Mouse (Mus musculus) midbrain, embryonic 11.5 days (tissue): ENCODE results near the gene Nr2f6. TPM values are rescaled to one million over a fixed set of nuclear protein-coding genes. Genes with fewer than 3 reads are reported as not detected.

Experiments
- ATAC-seq: fragments of 200-750 bp; cut with Nextera tagmentation; 2 replicates; pipeline ENCODE4 v1.8.0; 2017; ENCODE audit warnings: moderate TSS enrichment, moderate library complexity; ENCODE audit not compliant: low FRiP score
- DNase-seq: peaks from one replicate; pipeline ENCODE4 v3.0.0; 2015; ENCODE audit warnings: low spot score; ENCODE audit errors: missing footprints
- H3K27ac ChIP-seq: fragments of 300-500 bp; sonication (generic); 2 replicates; pipeline ENCODE4 v1.5.1; 2014; ENCODE audit warnings: low read depth, low read length
- H3K27me3 ChIP-seq: fragments of 300-500 bp; sonication (generic); 2 replicates; pipeline ENCODE4 v1.6.1; 2014; ENCODE audit warnings: mild to moderate bottlenecking, low read length, moderate library complexity, mixed read lengths; ENCODE audit not compliant: control insufficient read depth, insufficient read depth
- H3K36me3 ChIP-seq: fragments of 300-500 bp; sonication (generic); 2 replicates; pipeline ENCODE4 v1.6.1; 2014; ENCODE audit warnings: mild to moderate bottlenecking, low read length, moderate library complexity, mixed read lengths; ENCODE audit not compliant: control insufficient read depth, insufficient read depth
- H3K4me1 ChIP-seq: fragments of 300-500 bp; sonication (generic); 2 replicates; pipeline ENCODE4 v1.6.1; 2014; ENCODE audit warnings: low read length; ENCODE audit not compliant: control insufficient read depth, insufficient read depth
- H3K4me2 ChIP-seq: fragments of 300-500 bp; sonication (generic); 2 replicates; pipeline ENCODE4 v1.6.1; 2014; ENCODE audit warnings: mild to moderate bottlenecking, moderate library complexity
- H3K4me3 ChIP-seq: fragments of 300-500 bp; sonication (generic); 2 replicates; pipeline ENCODE4 v1.5.1; 2014; ENCODE audit warnings: low read depth, low read length
- H3K9ac ChIP-seq: fragments of 300-500 bp; sonication (generic); 2 replicates; pipeline ENCODE4 v1.6.1; 2014; ENCODE audit warnings: low read length
- H3K9me3 ChIP-seq: fragments of 300-500 bp; sonication (generic); 2 replicates; pipeline ENCODE4 v1.6.1; 2016; ENCODE audit warnings: low read length; ENCODE audit not compliant: control insufficient read depth
- WGBS: fragments of 180-500 bp; shearing (Covaris S2); extraction: QIAGEN DNeasy Blood & Tissue Kit; methylation state at CpG from one replicate; pipeline ENCODE4 v1.1.7; 2014; 5-methylcytosine and 5-hydroxymethylcytosine counted together
- polyA plus RNA-seq: library from polyadenylated mRNA; unstranded; fragments of >200 nt; fragmentation: Nextera tagmentation; extraction: Ambion mirVana; gene quantifications from 2 replicates; pipeline ENCODE4 v1.2.1, GENCODE M21; 2014

Nr2f6 gene
- polyA plus RNA-seq, result 62.6 and 73.0 TPM in 2 replicates

GRCm38 (mm10) chr8:71381421-71381970, at the start of gene Nr2f6:
Nr2f6 (minus strand) TSS chr8:71381960.
- peak; percentile 25 for ATAC-seq
- peak within 1 kb of the TSS; percentile 98 for H3K4me2 ChIP-seq
- peaks cover 4% of the 10 kb centered on the region; the same call in 1 of the 2 replicates for H3K36me3 ChIP-seq
- H3K9ac ChIP-seq, result peak within 1 kb of the TSS; percentile 90
- H3K27ac ChIP-seq, result peak within 1 kb of the TSS; percentile 91
- H3K27me3 ChIP-seq, result no peaks in the 10 kb centered on the region
- no peaks in the 10 kb centered on the region for H3K9me3 ChIP-seq
- peaks cover 40% of the 10 kb centered on the region for H3K4me1 ChIP-seq
- H3K4me3 ChIP-seq, result peak within 1 kb of the TSS; percentile 89
- peak; percentile 98 for DNase-seq
- WGBS, result under 1% methylated on average over 57 of the region's 89 CpGs

- Histone ChIP-seq H3K27ac (no peak overlapping the region), H3K9ac (no peak overlapping the region), H3K27me3 (no peaks in the 10 kb centered on the region), H3K4me3 (no peak overlapping the region), H3K9me3 (no peaks in the 10 kb centered on the region), H3K4me2 (no peak overlapping the region), H3K36me3 (no peaks in the 10 kb centered on the region), H3K4me1 (no peaks in the 10 kb centered on the region)
- no peak for DNase-seq
- no peak for ATAC-seq
Observed at GRCm38 (mm10) chr8:71422121-71422520, 40.4 kb upstream of the Nr2f6 start.

GRCm38 (mm10) chr8:71411535-71412273, 29.9 kb upstream of the Nr2f6 start:
- Histone ChIP-seq H3K4me1 (no peaks in the 10 kb centered on the region; the same call in 1 of the 2 replicates), H3K9ac (no peak overlapping the region), H3K9me3 (no peaks in the 10 kb centered on the region), H3K27ac (no peak overlapping the region), H3K27me3 (no peaks in the 10 kb centered on the region), H3K4me3 (no peak overlapping the region), H3K4me2 (no peak overlapping the region), H3K36me3 (peaks cover 3% of the 10 kb centered on the region; the same call in 1 of the 2 replicates)
- 42% methylated on average over 11 of the region's 11 CpGs for WGBS
- DNase-seq (peak; percentile 81), ATAC-seq (peak; percentile 23; the same call in 1 of the 2 replicates)

- Histone ChIP-seq H3K27me3 (no peaks in the 10 kb centered on the region), H3K4me2 (no peak overlapping the region), H3K9ac (no peak overlapping the region), H3K27ac (no peak overlapping the region), H3K36me3 (peaks cover 3% of the 10 kb centered on the region; the same call in 1 of the 2 replicates), H3K4me3 (no peak overlapping the region), H3K9me3 (no peaks in the 10 kb centered on the region), H3K4me1 (peaks cover 3% of the 10 kb centered on the region; the same call in 1 of the 2 replicates)
- WGBS, result 87% methylated on average over 4 of the region's 4 CpGs
- DNase-seq (peak; percentile 57), ATAC-seq (no peak)
Observed at GRCm38 (mm10) chr8:71408231-71408630, 26.5 kb upstream of the Nr2f6 start.

- Histone ChIP-seq H3K9me3 (no peaks in the 10 kb centered on the region), H3K27ac (no peak overlapping the region), H3K9ac (no peak overlapping the region), H3K4me3 (no peak overlapping the region), H3K27me3 (no peaks in the 10 kb centered on the region), H3K36me3 (peaks cover 3% of the 10 kb centered on the region; the same call in 1 of the 2 replicates), H3K4me2 (no peak overlapping the region), H3K4me1 (peaks cover 3% of the 10 kb centered on the region; the same call in 1 of the 2 replicates)
- DNase-seq (peak; percentile 67), ATAC-seq (no peak)
- WGBS, result 93% methylated on average over 14 of the region's 14 CpGs
Observed at GRCm38 (mm10) chr8:71407441-71407840, 25.7 kb upstream of the Nr2f6 start.

GRCm38 (mm10) chr8:71406099-71407015, 24.6 kb upstream of the Nr2f6 start:
- H3K4me2 ChIP-seq, result peak overlapping the region; percentile 95
- peak overlapping the region; percentile 76 for H3K4me3 ChIP-seq
- H3K27me3 ChIP-seq, result no peaks in the 10 kb centered on the region
- WGBS, result under 1% methylated on average over 55 of the region's 55 CpGs
- H3K9me3 ChIP-seq, result no peaks in the 10 kb centered on the region
- H3K36me3 ChIP-seq, result peaks cover 3% of the 10 kb centered on the region; the same call in 1 of the 2 replicates
- peak overlapping the region; percentile 47 for H3K27ac ChIP-seq
- peak; percentile 82 for ATAC-seq
- peak; percentile 96 for DNase-seq
- H3K4me1 ChIP-seq, result peaks cover 3% of the 10 kb centered on the region; the same call in 1 of the 2 replicates
- peak overlapping the region; percentile 82 for H3K9ac ChIP-seq

- Histone ChIP-seq H3K27me3 (no peaks in the 10 kb centered on the region), H3K9ac (peak within 1 kb of the TSS; percentile 82), H3K27ac (peak within 1 kb of the TSS; percentile 47), H3K4me3 (peak within 1 kb of the TSS; percentile 76), H3K4me2 (peak within 1 kb of the TSS; percentile 95), H3K9me3 (no peaks in the 10 kb centered on the region), H3K4me1 (peaks cover 3% of the 10 kb centered on the region; the same call in 1 of the 2 replicates), H3K36me3 (peaks cover 3% of the 10 kb centered on the region; the same call in 1 of the 2 replicates)
- 16% methylated on average over 33 of the region's 33 CpGs for WGBS
- peak; percentile 91 for ATAC-seq
- DNase-seq, result peak; percentile 100
Observed at GRCm38 (mm10) chr8:71405401-71406098, 23.8 kb upstream of the Nr2f6 start, which contains the start of gene Ankle1. Ankle1 (plus strand) TSS chr8:71406010.

GRCm38 (mm10) chr8:71404951-71405351, 23.2 kb upstream of the Nr2f6 start:
- no peak for ATAC-seq
- WGBS, result 90% methylated on average over 9 of the region's 9 CpGs
- H3K4me2 ChIP-seq, result peak overlapping the region; percentile 95

More at GRCm38 (mm10) chr8:71404951-71405351, 23.2 kb upstream of the Nr2f6 start:
- Histone ChIP-seq H3K9ac (no peak overlapping the region), H3K4me1 (peaks cover 3% of the 10 kb centered on the region; the same call in 1 of the 2 replicates), H3K4me3 (no peak overlapping the region), H3K36me3 (peaks cover 3% of the 10 kb centered on the region; the same call in 1 of the 2 replicates), H3K9me3 (no peaks in the 10 kb centered on the region), H3K27me3 (no peaks in the 10 kb centered on the region), H3K27ac (no peak overlapping the region)
- no peak for DNase-seq
